Mouse (Mus musculus) ES-E14 (cell line): Measurements from ENCODE around the gene Ids. TPM values are rescaled to one million over a fixed set of nuclear protein-coding genes. Genes with fewer than 3 reads are reported as not detected.
"Not testable (repeated sequence)": the region's sequence is repeated elsewhere in the genome, so short reads cannot be mapped to it uniquely, and the experiment has no call there.

Experiments
- DNase-seq: peaks from one replicate; pipeline ENCODE4 v3.0.0-alpha.2; 2013; ENCODE audit warnings: low read depth, low spot score
- H3K27ac ChIP-seq: 2 replicates; pipeline ENCODE4 v1.5.1; 2012; ENCODE audit warnings: low read depth, mild to moderate bottlenecking, low read length, moderate library complexity, mixed read lengths; ENCODE audit not compliant: poor library complexity, insufficient read depth, severe bottlenecking
- H3K36me3 ChIP-seq: 2 replicates; pipeline ENCODE4 v1.6.1; 2012; ENCODE audit warnings: mild to moderate bottlenecking, low read length, moderate library complexity, mixed read lengths; ENCODE audit not compliant: control insufficient read depth, poor library complexity, insufficient read depth, severe bottlenecking
- H3K4me1 ChIP-seq, 2 experiments: fragments of 150-350 bp in 1 of 2; sonication (generic) in 1 of 2; 2 replicates each; pipeline ENCODE4 v1.6.1; 2012; ENCODE audit warnings: low read length in 2 of 2, mild to moderate bottlenecking in 1 of 2, mixed read lengths in 1 of 2; ENCODE audit not compliant: control insufficient read depth in 2 of 2, insufficient read depth in 2 of 2, poor library complexity in 1 of 2
- H3K4me3 ChIP-seq, 2 experiments: fragments of 150-350 bp in 1 of 2; sonication (generic) in 1 of 2; 2 replicates each; pipeline ENCODE4 v1.5.1; 2012; ENCODE audit warnings: low read length in 2 of 2, low read depth in 1 of 2, mild to moderate bottlenecking in 1 of 2, mixed read lengths in 1 of 2; ENCODE audit not compliant: insufficient read depth in 1 of 2, poor library complexity in 1 of 2, severe bottlenecking in 1 of 2
- H3K9ac ChIP-seq: 2 replicates; pipeline ENCODE4 v1.6.1; 2012; ENCODE audit warnings: low read depth, mild to moderate bottlenecking, low read length, mixed read lengths; ENCODE audit not compliant: poor library complexity, insufficient read depth, severe bottlenecking
- H3K9me3 ChIP-seq: fragments of 150-350 bp; sonication (generic); 2 replicates; pipeline ENCODE4 v1.6.1; 2012; ENCODE audit warnings: low read depth, mild to moderate bottlenecking, low read length; ENCODE audit not compliant: control insufficient read depth, insufficient read depth
- CHD2 ChIP-seq: IDR thresholded peaks from 2 replicates; pipeline ENCODE4 v1.6.1; 2014; ENCODE audit warnings: mild to moderate bottlenecking, low read depth, low read length, inconsistent platforms
- HCFC1 ChIP-seq: IDR thresholded peaks from 2 replicates; pipeline ENCODE4 v1.6.1; 2012; ENCODE audit warnings: low read length, inconsistent platforms, borderline replicate concordance; ENCODE audit not compliant: insufficient read depth
- MAFK ChIP-seq: IDR thresholded peaks from 2 replicates; pipeline ENCODE4 v1.6.1; 2014; ENCODE audit warnings: mild to moderate bottlenecking, low read depth, low read length, inconsistent platforms; ENCODE audit not compliant: insufficient read depth
- ZC3H11A ChIP-seq: IDR thresholded peaks from 2 replicates; pipeline ENCODE4 v1.6.1; 2012; ENCODE audit warnings: low read depth, mild to moderate bottlenecking, inconsistent platforms, low read length, borderline replicate concordance
- ZNF384 ChIP-seq: IDR thresholded peaks from 2 replicates; pipeline ENCODE4 v1.6.1; 2012; ENCODE audit warnings: low read depth, low read length, inconsistent platforms
- in situ Hi-C, 2 experiments: fragments of 600-800 bp; cut with MboI; formaldehyde crosslinking; loops; one replicate each; pipeline ENCODE4 v1.15.1; 2025; ENCODE audit warnings: low sequenced_read_pairs in 2 of 2, inconsistent platforms in 1 of 2; ENCODE audit not compliant: unreplicated experiment in 2 of 2
- total RNA-seq: library from RNA; depleted of rRNA; stranded (reverse); fragments of 300-350 nt; gene quantifications from 2 replicates; pipeline ENCODE4 v1.2.3, GENCODE M21; 2012; rRNA removed

Ids gene
- 10.4 TPM in 2 replicates for total RNA-seq

DNA sequence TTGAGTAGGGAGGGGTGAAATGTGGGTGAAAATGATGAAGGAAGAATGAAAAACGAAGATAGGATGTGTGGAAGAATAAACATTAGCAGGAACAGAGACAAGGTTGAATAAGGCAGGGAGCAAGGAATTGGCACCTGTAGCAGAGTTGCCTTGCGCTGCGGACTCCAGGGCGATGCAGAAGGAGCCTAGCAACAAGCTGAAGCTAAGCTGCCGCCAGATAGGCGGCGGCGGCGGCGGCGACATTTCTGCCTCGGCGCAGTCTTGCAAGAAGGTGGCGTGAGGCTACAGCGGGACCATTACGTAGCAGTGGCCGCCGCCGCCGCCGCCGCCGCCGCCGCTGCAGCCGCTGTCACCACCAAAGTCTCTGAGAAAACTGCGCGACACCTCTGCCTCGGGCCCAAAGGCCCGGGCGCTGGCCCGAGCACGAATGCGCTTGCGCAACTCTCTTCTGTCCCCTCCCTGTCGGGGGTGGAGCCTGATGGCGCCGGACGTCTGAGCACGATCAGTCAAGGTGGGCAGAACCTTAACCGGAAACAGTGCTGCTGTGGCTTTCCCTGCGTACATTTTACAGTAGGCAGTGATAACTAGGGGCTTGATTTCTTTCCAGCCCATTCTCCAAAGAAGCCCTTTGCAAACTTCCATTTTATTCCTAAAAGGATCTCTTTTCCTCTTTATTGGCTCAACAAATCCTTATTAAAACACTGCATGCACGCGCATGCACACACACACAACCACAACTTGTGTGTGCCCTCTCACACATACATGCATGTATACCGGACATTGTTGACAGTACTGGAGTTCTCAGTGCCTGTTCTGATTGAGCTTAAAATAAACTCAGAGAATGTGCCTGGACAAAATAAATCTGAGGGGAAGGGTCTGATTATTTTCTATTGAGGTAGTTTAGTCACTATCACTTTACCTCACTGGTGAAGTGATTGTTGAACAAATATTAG, at the start of gene Ids:
TSS of gene Ids (minus strand) at position 424 of the 953 bp plus-strand sequence.
- peak within 1 kb of the TSS; percentile 77 for H3K9ac ChIP-seq
- H3K9me3 ChIP-seq: no peaks in the 10 kb centered on the region
- H3K36me3 ChIP-seq: no peaks in the 10 kb centered on the region; the same call in 1 of the 2 replicates
- no peak within 1 kb of the TSS for H3K27ac ChIP-seq
- H3K4me3 ChIP-seq: peak within 1 kb of the TSS; percentile 62 to 81
- DNase-seq: peak; percentile 62
- H3K4me1 ChIP-seq: no peaks in the 10 kb centered on the region
- in situ Hi-C loops: loop anchor here in 1 of 2 experiments (25.0 kb wide), 1 partner anchor 197 kb away; no protein-coding TSS in a partner anchor
- TF ChIP-seq CHD2 (no peak), ZNF384 (no peak), HCFC1 (no peak), ZC3H11A (no peak), MAFK (no peak)

DNA sequence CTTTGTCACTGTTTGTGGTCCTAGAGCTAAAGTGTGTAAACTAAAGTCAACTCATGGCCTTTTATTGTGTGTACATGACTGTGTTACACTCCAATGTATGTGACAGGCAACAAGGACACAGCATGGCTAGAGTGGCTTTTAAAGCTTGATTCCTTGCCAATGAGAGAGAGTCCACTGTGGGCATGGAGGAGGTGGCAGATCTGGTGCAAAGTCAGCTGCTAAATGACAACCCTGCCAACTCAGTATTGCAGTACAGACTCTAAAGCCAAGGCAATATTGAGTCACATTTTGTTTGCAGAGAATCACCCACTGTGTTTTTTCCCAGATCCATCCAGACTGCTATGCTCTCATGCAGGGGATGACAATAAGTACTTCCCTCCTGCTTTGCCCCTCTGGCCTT, 27.8 kb upstream of the Ids start:
- H3K36me3 ChIP-seq, in situ Hi-C loops, H3K4me1 ChIP-seq, H3K9me3 ChIP-seq, DNase-seq, H3K27ac ChIP-seq, H3K9ac ChIP-seq, H3K4me3 ChIP-seq: not testable (repeated sequence)

DNA sequence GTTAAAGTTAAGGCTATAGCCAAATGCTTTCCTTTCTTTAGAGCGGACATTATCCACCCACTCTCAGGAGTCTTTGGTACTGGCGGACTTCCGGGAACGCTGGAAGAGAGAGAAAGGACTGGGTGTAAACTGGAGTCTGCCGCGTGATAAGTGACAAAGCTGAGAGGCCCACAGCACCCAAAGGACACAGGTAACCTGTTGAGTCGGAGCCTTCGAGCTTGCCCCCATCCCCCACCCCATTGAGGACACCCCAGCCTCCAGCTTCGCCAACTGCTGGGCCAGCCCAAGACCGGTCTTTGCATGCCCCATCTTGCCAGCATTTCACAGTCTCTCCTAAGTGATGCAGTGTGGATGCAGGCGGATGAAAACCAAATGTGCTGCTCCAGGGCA, 21.1 kb upstream of the Ids start:
- no peak for DNase-seq
- H3K9ac ChIP-seq: peak overlapping the region; percentile 80
- no peaks in the 10 kb centered on the region for H3K4me1 ChIP-seq
- H3K27ac ChIP-seq: 0 out of 2 replicates have a peak overlapping the region, but pooled peaks have one; percentile 10
- in situ Hi-C loops: no loop called here
- H3K4me3 ChIP-seq: peak overlapping the region; percentile 80 to 83
- no peaks in the 10 kb centered on the region for H3K9me3 ChIP-seq
- TF ChIP-seq ZNF384 (no peak), CHD2 (no peak), MAFK (no peak), HCFC1 (no peak)
- no peaks in the 10 kb centered on the region for H3K36me3 ChIP-seq

DNA sequence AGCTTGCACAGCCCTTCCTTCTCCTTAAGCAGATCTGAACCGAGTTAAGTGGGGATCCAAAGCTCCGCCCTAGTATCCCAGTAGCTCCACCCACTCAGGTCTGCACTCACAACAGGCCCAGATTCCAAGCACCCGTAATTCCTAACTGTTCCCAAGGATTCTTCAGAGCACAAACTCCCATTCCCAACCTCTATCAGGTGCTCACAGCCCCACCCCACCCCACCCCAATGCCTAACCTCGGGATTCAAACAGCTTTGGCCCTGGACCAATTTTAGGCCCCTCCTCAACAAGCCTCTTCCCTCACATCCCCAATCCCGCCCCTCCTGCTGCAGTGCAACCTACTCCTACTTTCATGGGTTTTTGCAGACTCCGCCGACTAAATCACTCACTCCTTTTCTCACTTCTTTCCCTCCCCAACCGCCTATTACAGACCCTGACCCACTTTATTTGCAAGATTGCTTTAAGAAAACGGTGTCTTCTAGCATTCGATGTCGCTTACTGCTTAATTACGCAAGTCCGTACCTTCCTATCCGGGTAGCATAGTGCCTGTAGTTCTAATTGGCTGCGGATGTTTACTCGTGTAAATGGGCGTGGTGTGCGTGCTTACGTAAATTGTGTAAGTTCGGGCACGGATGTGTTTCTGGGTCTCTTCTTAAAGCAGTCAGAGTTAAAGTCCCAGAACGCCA, 20.5 kb upstream of the Ids start, which contains the start of gene 1110012L19Rik:
TSS of gene 1110012L19Rik (plus strand) at position 602 of the 686 bp plus-strand sequence.
- Histone ChIP-seq H3K36me3 (no peaks in the 10 kb centered on the region), H3K9me3 (no peaks in the 10 kb centered on the region), H3K4me1 (no peaks in the 10 kb centered on the region), H3K9ac (peak within 1 kb of the TSS; percentile 80), H3K27ac (0 out of 2 replicates have a peak within 1 kb of the TSS, but pooled peaks have one; percentile 10), H3K4me3 (peak within 1 kb of the TSS; percentile 80 to 83)
- in situ Hi-C loops: no loop called here
- no peak for TF ChIP-seq HCFC1
- TF ChIP-seq MAFK: no peak
- TF ChIP-seq CHD2: no peak
- TF ChIP-seq ZNF384: no peak
- no peak for TF ChIP-seq ZC3H11A
- peak; percentile 64 for DNase-seq
